Mouse (Mus musculus) intestine, embryonic 16.5 days (tissue): Measurements from ENCODE around the gene Eef1akmt3. TPM values are rescaled to one million over a fixed set of nuclear protein-coding genes. Genes with fewer than 3 reads are reported as not detected.

ENCODE experiments used
- ATAC-seq: fragments of 200-750 bp; cut with Nextera tagmentation; 2 replicates; pipeline ENCODE4 v1.8.0; 2017; ENCODE audit warnings: moderate TSS enrichment, moderate library complexity
- H3K27ac ChIP-seq: fragments of 300-500 bp; sonication (generic); 2 replicates; pipeline ENCODE4 v1.5.1; 2014; ENCODE audit warnings: mild to moderate bottlenecking, low read length
- H3K27me3 ChIP-seq: fragments of 300-500 bp; sonication (generic); replicated peaks from 2 replicates; pipeline ENCODE4 v1.6.1; 2014; ENCODE audit warnings: low read length, control low read depth, mixed read lengths; ENCODE audit not compliant: control insufficient read depth, insufficient read depth
- H3K36me3 ChIP-seq: fragments of 300-500 bp; sonication (generic); 2 replicates; pipeline ENCODE4 v1.6.1; 2014; ENCODE audit warnings: low read length, control low read depth; ENCODE audit not compliant: control insufficient read depth, insufficient read depth
- H3K4me1 ChIP-seq: fragments of 300-500 bp; sonication (generic); 2 replicates; pipeline ENCODE4 v1.6.1; 2014; ENCODE audit warnings: low read length, control low read depth, mixed read lengths; ENCODE audit not compliant: control insufficient read depth, insufficient read depth
- H3K4me2 ChIP-seq: fragments of 300-500 bp; sonication (generic); 2 replicates; pipeline ENCODE4 v1.6.1; 2014; ENCODE audit warnings: low read depth, low read length, control low read depth
- H3K4me3 ChIP-seq: fragments of 300-500 bp; sonication (generic); 2 replicates; pipeline ENCODE4 v1.5.1; 2014; ENCODE audit warnings: mild to moderate bottlenecking, low read length
- H3K9ac ChIP-seq: fragments of 300-500 bp; sonication (generic); 2 replicates; pipeline ENCODE4 v1.6.1; 2014; ENCODE audit warnings: low read depth, low read length
- H3K9me3 ChIP-seq: fragments of 300-500 bp; sonication (generic); 2 replicates; pipeline ENCODE4 v1.6.1; 2016; ENCODE audit warnings: low read length, control low read depth; ENCODE audit not compliant: control insufficient read depth
- WGBS: fragments of 180-500 bp; shearing (Covaris S2); extraction: QIAGEN DNeasy Blood & Tissue Kit; methylation state at CpG from one replicate; pipeline ENCODE4 v1.1.7; 2014; 5-methylcytosine and 5-hydroxymethylcytosine counted together
- polyA plus RNA-seq: library from polyadenylated mRNA; unstranded; fragments of >200 nt; fragmentation: Nextera tagmentation; extraction: Ambion mirVana; gene quantifications from 2 replicates; pipeline ENCODE4 v1.2.1, GENCODE M21; 2015

Eef1akmt3 gene
- polyA plus RNA-seq, 1 experiment from 2014 or later, result 0.49 TPM

DNA sequence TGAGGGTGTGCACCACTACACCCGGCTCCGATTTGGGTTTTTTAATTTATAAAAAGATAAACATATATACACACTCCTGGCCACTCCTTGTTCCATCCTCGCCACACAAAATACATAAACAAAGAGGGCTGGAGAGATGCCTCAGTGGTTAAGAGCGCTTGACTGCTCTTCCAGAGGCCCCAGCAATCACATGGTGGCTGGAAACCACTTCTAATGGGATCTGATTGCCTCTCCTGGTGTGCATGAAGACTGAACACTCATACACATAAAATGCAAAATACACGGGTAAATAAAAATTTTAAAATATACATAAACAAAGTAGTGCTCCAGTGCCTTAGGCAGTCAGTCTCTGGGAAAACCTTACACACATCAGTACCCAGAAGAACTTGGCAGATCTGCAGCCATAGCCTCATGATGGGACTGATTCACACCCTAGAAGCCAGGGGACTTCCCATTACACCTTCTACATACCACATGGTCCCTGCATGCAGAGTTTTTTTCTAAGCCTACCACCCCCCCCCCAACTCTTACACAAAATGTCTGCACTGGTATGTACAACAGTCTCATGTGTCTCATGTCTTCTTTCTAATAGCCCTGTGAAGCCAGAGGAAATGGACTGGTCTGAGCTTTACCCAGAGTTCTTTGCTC is 1.3 kb upstream of the Eef1akmt3 start:
- Histone ChIP-seq H3K4me2 (peak overlapping the region; percentile 97), H3K4me3 (peak overlapping the region; percentile 96), H3K36me3 (0 out of 2 replicates have a peak, but pooled peaks cover 3% of the 10 kb centered on the region), H3K27ac (no peak overlapping the region), H3K9ac (peak overlapping the region; percentile 80), H3K9me3 (no peaks in the 10 kb centered on the region), H3K27me3 (peaks cover 3% of the 10 kb centered on the region), H3K4me1 (peaks cover 7% of the 10 kb centered on the region; the same call in 1 of the 2 replicates)
- peak; percentile 5; the same call in 1 of the 2 replicates for ATAC-seq
- 16% methylated on average over 5 of the region's 5 CpGs for WGBS

DNA sequence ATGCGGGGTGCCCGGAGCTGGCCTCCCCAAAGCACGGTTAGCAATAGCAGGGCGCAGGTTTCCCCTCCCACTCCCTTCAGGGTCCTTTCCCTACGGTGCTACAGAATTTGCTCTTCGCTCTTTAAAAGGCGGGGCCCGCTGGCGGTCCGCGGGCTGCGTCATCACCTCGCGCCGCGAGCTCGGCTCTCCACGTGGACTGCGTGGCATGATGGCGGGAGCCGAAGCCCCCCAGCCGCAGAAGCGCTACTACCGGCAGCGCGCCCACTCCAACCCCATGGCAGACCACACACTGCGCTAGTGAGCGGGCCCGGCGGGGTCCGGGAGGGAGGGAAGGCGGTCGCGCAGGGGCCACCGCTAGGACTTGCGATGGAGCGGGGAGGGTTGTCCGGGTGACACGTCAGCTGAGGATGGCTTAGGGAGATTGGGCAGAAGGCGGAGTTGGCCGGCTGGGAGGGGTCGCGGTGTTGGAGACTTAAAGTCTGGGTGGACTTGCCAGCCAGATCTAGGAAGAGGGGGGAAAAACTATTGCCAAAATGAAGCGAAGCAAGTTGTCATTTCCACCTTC is 543 bp upstream of the Eef1akmt3 start:
- under 1% methylated on average over 44 of the region's 44 CpGs for WGBS
- peak overlapping the region; percentile 96 for H3K4me3 ChIP-seq

DNA sequence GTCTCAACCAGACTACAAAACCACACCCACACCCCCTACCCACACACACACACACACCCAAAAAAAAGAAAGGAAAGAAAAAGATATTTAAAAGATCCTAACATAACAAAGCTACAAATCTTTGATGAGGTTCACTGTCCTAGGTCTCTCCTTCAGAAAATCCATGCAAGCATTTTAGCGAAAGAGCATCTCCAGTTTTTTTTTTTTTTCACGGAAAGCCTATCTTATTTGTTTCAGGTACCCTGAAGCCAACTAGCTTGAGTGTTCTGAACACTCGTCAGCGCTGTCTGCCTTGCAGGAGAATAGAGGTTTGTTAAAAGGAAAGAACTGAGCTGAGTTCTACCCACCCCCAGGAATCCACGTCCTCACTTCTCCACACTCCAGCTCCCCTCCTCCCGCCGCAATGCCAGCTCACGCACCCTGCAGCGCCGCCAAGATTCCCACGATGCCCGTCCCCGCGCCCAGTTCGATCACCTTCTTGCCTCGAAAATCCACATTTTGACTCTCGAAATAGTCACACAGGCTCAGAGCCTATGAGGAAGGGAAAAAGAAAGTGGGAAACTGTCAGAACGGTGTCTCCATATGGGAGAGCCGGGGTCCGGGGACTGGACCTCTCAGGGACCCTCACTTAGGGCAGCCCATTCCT is 621 bp downstream of the Eef1akmt3 start:
- Histone ChIP-seq H3K4me1 (peaks cover 7% of the 10 kb centered on the region; the same call in 1 of the 2 replicates), H3K36me3 (0 out of 2 replicates have a peak, but pooled peaks cover 3% of the 10 kb centered on the region), H3K9ac (peak overlapping the region; percentile 80), H3K27me3 (no peaks in the 10 kb centered on the region), H3K4me3 (peak overlapping the region; percentile 96), H3K9me3 (no peaks in the 10 kb centered on the region), H3K4me2 (peak overlapping the region; percentile 97), H3K27ac (no peak overlapping the region)
- WGBS, result 3% methylated on average over 20 of the region's 20 CpGs
- peak; percentile 7; the same call in 1 of the 2 replicates for ATAC-seq

More for the DNA sequence above, 543 bp upstream of the Eef1akmt3 start:
- Histone ChIP-seq H3K27me3 (no peaks in the 10 kb centered on the region), H3K4me2 (peak overlapping the region; percentile 97), H3K4me1 (peaks cover 7% of the 10 kb centered on the region; the same call in 1 of the 2 replicates), H3K9ac (peak overlapping the region; percentile 80), H3K36me3 (0 out of 2 replicates have a peak, but pooled peaks cover 3% of the 10 kb centered on the region), H3K9me3 (no peaks in the 10 kb centered on the region), H3K27ac (0 out of 2 replicates have a peak overlapping the region, but pooled peaks have one; percentile 66)
- peak; percentile 91 for ATAC-seq

DNA sequence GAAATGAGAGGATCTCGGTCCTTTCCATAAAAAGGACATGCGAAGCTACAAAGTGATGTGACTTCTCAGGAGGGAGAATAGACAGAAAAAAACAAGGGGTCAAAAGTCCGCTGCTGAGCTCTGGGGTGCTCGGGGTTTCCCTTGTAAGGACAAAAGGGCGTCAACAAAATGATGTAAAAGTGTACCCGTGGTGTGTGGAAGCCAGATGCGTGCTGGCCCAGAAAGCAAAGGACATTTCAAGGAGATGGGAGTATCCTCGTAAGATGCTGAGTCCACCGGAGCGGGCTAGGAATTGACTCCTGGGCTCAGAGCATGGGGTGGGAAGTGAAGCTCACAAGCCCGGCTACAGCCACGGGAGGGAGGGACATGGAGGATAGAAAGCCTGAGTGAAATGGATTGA is 3.7 kb downstream of the Eef1akmt3 start:
- Histone ChIP-seq H3K9me3 (no peaks in the 10 kb centered on the region), H3K4me3 (no peak overlapping the region), H3K4me2 (no peak overlapping the region), H3K27ac (no peak overlapping the region), H3K36me3 (no peaks in the 10 kb centered on the region), H3K27me3 (no peaks in the 10 kb centered on the region), H3K4me1 (peaks cover 3% of the 10 kb centered on the region; the same call in 1 of the 2 replicates), H3K9ac (no peak overlapping the region)
- no peak for ATAC-seq
- 76% methylated on average over 12 of the region's 12 CpGs for WGBS

DNA sequence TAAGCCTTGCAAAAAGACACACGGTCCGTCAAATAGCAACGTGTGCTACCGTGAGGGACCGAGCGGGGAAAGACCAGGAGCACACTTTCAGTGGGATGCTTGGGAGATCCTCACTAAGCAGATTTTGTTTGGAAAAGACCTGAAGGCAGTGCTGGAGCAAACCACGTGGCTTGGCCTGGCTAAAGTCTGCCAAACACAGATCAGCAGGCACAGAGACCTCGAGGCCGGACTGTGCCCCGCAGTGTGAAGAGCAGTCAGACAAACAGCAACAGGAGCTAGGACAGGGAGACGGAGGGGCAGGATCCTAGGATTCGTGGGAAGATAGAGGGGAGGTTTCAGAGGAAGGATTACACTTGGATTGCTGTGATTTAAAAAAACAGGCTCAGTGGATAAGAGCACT is 5.0 kb downstream of the Eef1akmt3 start:
- H3K4me1 ChIP-seq, result no peaks in the 10 kb centered on the region
- H3K9ac ChIP-seq, result no peak overlapping the region
- H3K36me3 ChIP-seq, result no peaks in the 10 kb centered on the region
- H3K9me3 ChIP-seq, result no peaks in the 10 kb centered on the region
- no peaks in the 10 kb centered on the region for H3K27me3 ChIP-seq
- H3K27ac ChIP-seq, result no peak overlapping the region
- H3K4me3 ChIP-seq, result no peak overlapping the region
- H3K4me2 ChIP-seq, result no peak overlapping the region
- no peak for ATAC-seq
- WGBS, result 80% methylated on average over 12 of the region's 12 CpGs

DNA sequence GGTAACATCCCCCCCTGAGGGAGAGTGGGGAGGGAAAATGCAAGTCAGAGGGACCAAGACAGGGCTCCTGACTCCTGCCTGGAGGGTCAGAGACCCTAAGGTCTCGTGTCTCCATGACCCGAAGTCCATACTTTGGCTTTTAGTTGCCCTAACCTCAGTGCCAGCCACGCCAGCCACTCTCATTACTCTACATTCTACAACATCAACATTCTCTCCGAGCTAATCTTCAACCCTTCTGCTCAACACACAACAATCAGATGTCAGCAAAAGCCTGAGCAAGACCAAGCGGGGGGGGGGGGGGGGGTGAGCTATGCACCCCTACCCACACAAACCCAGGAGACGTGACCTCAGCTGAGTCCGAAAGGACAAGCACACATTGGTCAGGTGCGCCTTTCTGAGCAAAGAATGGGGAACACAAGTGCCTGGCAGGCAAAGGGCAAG is 8.0 kb downstream of the Eef1akmt3 start:
- Histone ChIP-seq H3K9ac (no peak overlapping the region), H3K4me1 (peaks cover 5% of the 10 kb centered on the region; the same call in 1 of the 2 replicates), H3K4me2 (no peak overlapping the region), H3K27me3 (no peaks in the 10 kb centered on the region), H3K4me3 (no peak overlapping the region), H3K9me3 (no peaks in the 10 kb centered on the region), H3K27ac (no peak overlapping the region), H3K36me3 (no peaks in the 10 kb centered on the region)
- WGBS, result 80% methylated on average over 7 of the region's 8 CpGs
- no peak for ATAC-seq

DNA sequence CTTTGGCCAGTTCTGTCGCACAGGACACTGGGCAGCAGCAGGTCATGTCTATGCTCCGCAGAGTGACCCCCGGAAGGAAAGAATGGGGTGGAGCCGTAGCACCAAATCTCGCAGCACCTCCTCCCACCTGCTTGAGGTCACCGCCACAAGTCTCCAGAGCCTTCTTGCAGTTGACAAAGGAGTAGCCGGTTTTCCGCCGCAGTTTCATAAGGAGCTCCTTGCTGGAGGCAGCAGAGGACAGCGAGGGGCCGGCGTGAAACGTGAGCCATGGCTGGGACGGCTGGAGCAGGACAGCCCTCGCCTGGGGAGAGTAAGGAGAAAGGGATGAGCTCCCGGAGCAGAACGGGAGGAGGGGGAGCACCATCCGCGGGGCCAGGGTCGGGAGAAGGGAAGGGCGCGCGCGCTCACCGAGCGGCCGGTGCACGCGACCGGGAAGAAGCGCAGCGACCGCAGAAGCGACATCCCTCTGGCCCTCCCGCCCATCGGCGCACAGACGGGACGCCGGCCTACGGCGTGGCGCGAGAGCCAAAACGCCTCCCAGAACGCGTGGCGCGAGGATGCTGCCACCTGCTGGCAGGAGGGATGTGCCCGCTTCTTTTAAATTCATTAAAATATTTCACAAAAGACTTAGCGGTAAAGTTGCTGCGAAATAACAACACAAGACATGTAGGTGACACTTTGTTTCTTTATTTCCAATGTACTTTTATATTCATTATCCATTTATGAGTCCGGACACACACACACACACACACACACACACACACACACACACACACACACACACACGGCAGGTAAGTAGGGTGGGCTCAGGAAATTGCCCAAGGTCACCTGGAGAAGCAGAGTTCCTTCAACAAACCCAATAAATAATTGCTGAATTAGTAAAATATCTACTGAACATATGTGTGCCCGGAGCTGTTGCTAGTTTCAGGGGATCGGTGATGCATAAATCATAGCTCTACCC is 10.7 kb downstream of the Eef1akmt3 start, which contains the start of gene Tsfm:
TSS of gene Tsfm (minus strand) at position 505 of the 961 bp plus-strand sequence.
- peak within 1 kb of the TSS; percentile 94 for H3K4me3 ChIP-seq
- H3K4me1 ChIP-seq, result peaks cover 5% of the 10 kb centered on the region; the same call in 1 of the 2 replicates
- H3K4me2 ChIP-seq, result peak within 1 kb of the TSS; percentile 89
- peaks cover 2% of the 10 kb centered on the region for H3K36me3 ChIP-seq
- 6% methylated on average over 56 of the region's 56 CpGs for WGBS
- H3K27ac ChIP-seq, result peak within 1 kb of the TSS; percentile 74
- H3K9me3 ChIP-seq, result no peaks in the 10 kb centered on the region
- H3K27me3 ChIP-seq, result no peaks in the 10 kb centered on the region
- peak; percentile 94 for ATAC-seq
- H3K9ac ChIP-seq, result peak within 1 kb of the TSS; percentile 96

DNA sequence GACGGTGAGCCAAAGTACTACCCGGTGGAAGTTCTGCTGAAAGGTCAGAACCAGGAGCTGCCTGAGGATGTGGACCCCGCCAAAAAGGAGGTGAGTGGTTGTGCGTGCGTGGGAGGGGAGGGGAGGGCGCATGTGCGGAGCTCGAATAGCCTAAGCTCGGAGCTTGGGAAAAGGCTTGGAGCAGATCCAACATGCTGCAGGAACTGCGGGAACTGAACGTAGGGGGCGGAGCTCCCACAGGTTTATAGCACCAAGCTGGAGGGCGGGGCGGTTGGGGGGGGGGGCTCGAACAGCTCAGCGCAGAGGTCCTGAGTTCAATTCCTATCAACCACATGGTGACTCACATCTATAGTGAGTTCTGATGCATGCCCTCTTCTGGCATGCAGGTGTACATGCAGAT is 22.9 kb downstream of the Eef1akmt3 start:
- H3K4me1 ChIP-seq, result no peaks in the 10 kb centered on the region
- H3K9me3 ChIP-seq, result no peaks in the 10 kb centered on the region
- H3K27ac ChIP-seq, result no peak overlapping the region
- no peaks in the 10 kb centered on the region for H3K27me3 ChIP-seq
- no peaks in the 10 kb centered on the region for H3K36me3 ChIP-seq
- WGBS, result 77% methylated on average over 16 of the region's 16 CpGs
- no peak overlapping the region for H3K9ac ChIP-seq
- no peak overlapping the region for H3K4me2 ChIP-seq
- no peak for ATAC-seq
- no peak overlapping the region for H3K4me3 ChIP-seq
